12 mouse cellular contexts compared by ENCODE assay signal in the genomic region with DNA sequence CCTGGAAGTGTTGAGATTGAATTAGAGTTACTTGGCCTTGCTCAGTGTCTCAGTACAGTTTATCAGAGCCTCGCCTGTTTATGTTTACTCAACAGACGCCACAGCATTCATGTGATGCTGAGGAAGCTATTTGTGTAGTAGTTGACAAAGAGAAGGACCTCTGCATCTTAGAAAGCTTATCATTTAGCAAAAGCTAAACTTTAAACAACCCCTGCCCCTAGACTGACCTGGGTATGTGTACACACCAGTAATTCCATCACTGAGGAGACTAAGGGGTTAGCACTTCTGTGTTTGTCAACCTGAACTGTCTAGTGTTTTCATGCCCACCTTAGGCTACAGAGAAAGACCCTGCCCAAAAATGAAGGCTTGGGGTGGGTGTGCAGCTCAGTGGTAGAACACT.
"Had no signal": no experiment of that assay in that cellular context is flagged by ENCODE, and none has a peak within 500 bp of the region (broad histone marks: within the 10 kb centered on the region; RNA-seq: fewer than 3 reads in every experiment).

No protein-coding gene starts in this region.

- H3K9ac ChIP-seq: limb, embryonic 12.5 days; liver, embryonic 13.5 days; midbrain, embryonic 13.5 days had no signal

- H3K27ac ChIP-seq: limb, embryonic 12.5 days; liver, embryonic 13.5 days; midbrain, embryonic 13.5 days had no signal

- DNase-seq: kidney, postnatal 10 days; kidney, postnatal 4 days; liver, embryonic 13.5 days; lung, adult 2 months; lung, postnatal 36 days; right cerebral cortex, adult 18-20 months; right cerebral cortex, postnatal 25 days; thymus, postnatal 36 days had no signal

- ATAC-seq: lung, postnatal 0 days; midbrain, embryonic 13.5 days had no signal

- H3K9me3 ChIP-seq: limb, embryonic 12.5 days; liver, embryonic 13.5 days; midbrain, embryonic 13.5 days had no signal

- H3K36me3 ChIP-seq: limb, embryonic 12.5 days; liver, embryonic 13.5 days; midbrain, embryonic 13.5 days had no signal

- H3K27me3 ChIP-seq: limb, embryonic 12.5 days; liver, embryonic 13.5 days; midbrain, embryonic 13.5 days had no signal

- H3K4me3 ChIP-seq: layer of hippocampus, adult 2 months; limb, embryonic 12.5 days; liver, embryonic 13.5 days; midbrain, embryonic 13.5 days had no signal

- H3K4me2 ChIP-seq: limb, embryonic 12.5 days; liver, embryonic 13.5 days; midbrain, embryonic 13.5 days had no signal
